Mouse (Mus musculus) lung, postnatal 36 days (tissue): ENCODE data around the gene Cish.
A peak's percentile ranks its signal among the peaks of the same experiment; 100 is the strongest.

Experiments used
- DNase-seq: peaks from one replicate; pipeline ENCODE4 v3.0.0; 2022; ENCODE audit warnings: mixed read lengths

Gene Cish

DNA sequence AAGGTAGTCTGAATTCAATTTTAAA, at the start of gene Cish:
TSS of gene Cish (plus strand) at position 11 of the 25 bp plus-strand sequence.
- DNase-seq: no peak

DNA sequence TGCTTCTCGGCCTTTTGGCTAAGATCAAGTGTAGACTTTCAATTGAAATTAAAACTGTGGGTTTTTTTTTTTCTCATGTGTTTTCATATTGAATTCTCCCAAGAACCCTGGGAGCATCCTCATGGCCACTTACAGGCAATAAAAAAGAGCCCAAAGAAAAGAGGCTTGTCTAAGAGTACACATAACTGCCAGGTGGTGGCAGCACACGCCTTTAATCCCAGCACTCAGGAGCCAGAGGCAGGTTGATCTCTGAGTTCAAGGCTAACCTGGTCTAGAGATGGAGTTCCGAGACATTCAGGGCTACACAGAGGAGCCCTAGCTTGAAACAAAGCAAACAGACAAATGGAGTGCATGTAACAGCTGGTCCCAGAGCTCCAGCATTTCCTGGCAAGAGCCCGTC, 49.7 kb upstream of the Cish start:
- DNase-seq: peak; percentile 47

DNA sequence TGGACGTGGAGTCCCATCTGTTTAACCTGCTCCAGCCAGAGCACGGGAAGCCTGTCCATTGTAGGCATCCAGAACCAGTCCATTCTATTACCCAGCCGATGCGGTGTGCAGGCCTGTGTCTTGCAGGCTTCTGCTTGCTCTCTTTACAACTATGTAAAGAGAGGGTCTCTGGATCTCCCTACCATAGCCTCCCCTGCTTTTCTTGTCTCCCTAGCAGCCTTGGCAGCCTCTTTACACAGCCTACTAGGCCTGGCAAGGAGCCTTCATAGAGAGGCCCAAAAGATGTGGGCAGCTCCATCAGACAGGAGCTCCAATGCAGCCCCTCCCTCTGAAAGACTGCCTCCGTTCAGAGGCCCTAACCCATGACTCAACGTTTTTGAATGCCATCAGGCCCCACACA, 46.7 kb upstream of the Cish start:
- no peak for DNase-seq

DNA sequence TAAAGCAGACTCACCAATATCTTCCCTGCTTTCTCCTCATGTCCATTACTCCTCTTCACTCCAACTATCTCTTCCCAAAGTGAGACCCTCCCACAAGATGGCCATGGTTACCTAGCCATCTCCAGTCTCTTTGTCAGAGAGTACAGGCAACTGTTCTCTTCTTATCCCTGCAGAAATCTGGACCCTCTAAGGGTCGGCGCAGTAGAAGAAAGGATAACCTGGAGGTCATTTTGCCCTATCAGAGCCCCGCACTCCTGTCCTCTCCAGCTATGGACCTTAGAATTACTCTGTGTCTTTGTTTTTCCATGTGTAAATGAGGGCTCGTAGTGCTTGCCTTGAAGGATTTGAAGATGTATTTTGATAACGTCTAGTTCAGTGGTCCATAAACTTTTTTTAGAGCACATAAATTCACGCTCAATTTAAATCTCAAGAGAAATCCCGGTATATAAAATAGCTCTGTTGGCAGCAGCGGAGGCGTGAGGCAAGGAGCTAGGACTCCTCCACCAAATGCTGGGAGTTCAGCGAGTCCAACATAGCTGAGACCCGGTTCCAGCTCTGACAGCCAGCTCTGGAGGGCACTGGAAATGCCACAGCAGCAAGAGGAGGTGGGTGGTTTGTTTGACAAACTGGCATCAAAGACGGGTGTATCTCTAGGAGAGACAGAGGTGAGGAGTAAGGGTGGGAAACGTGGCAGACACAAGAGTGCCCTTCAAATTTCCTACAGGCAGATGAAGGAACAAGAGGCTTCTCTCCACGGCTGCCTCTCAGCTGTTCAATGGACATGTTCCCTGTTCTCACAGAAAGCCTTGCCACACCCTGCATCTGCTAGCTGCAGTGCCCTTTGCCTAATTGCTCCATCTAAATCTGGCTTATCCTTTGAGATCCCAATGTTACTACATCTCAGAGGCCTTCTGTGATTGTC, 45.1 kb upstream of the Cish start:
- no peak for DNase-seq

DNA sequence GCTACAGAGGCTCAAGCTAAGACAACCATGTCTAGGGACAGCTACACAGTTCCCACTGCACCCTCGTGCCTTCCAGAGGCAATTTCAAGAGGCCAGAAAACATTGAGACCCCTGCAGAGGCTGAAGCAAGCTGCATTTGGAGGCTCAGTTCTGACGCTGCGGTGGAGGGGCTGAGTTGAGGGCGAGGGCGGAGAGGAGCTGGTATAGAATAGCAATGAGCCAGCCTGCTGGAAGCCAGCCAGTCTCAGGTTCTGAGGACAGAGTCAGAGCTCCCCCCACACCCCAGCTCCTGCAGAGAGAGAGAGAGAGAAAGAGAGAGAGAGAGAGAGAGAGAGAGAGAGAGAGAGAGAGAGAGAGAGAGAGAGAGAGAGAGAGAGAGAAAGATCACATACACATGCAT, 43.7 kb upstream of the Cish start:
- no peak for DNase-seq

DNA sequence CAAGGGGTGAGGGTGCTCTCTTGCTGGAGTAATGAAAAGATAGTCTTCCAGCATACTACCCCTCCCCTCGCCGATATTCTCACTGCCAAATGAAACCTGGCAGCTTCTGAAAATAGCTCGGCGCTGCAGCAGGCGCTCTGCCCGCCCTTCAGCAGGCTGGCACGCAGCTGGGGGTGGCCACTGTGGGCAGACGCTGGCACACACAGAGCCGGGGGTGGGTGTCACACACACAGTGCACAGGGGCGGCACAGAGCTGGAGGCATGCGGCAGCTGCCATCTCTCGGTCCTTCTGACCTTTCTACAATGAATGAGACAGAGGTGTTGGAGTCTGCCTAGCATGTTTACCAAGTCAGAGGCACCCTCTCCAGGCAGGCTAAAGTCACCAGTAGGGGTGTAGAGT, 41.4 kb upstream of the Cish start:
- no peak for DNase-seq

DNA sequence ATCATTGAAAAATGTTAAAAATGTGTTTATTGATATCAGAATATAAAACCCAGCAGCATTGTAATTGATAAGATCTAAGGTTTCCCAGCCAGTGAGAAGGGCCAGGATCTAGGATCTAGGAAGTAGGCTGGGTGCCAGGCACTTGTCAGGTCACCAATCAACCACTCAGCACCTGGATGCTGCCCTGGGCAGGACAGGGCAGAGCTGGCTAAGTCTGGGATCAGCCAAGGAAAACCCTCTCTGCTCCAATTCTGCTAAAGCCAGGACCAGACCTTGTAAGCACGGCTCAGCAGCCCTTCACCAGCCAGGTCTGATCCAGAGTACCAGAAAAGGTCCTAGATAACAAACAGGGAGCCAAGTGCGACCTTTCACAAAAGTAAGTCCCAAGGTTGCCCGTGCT, 40.9 kb upstream of the Cish start:
- no peak for DNase-seq

DNA sequence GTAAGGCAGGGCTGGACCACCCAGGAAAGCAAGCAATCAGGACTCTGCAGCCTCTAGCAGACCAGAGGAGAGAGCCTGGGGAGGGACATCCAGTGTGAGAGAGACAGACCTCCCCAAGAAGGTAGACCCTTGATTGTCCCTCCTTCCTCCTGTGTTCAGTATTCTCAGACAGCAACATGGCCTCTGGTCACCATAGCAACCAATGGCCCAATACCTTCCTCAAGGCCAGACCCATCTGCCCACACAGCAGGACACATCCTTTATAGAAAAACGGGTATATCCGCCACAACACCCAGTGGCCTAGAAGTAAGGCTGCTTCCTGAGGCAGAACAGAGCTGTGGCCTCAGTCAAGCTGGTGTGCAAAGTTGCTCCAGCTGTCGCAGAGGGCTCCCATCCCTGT, 40.2 kb upstream of the Cish start:
- DNase-seq: no peak

DNA sequence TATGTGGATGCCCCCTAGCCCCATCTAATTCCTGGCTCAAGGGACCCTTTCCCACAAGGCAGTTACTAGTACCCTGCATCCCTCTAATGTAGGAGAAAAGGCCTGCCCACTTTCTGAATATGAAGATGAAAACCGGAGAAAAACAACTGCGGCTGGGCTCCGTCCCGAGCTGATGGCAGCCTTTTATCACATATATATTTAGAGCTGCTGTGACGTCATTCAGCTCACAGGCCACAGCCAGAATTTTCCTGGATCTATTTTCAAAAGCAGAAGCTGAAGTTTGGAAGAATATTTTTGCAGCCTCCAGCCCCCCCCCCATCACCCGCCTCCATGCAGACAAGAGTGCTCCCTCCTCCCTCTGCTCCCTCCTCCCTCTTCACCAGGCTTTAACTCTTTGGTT, 36.3 kb upstream of the Cish start:
- DNase-seq: no peak

DNA sequence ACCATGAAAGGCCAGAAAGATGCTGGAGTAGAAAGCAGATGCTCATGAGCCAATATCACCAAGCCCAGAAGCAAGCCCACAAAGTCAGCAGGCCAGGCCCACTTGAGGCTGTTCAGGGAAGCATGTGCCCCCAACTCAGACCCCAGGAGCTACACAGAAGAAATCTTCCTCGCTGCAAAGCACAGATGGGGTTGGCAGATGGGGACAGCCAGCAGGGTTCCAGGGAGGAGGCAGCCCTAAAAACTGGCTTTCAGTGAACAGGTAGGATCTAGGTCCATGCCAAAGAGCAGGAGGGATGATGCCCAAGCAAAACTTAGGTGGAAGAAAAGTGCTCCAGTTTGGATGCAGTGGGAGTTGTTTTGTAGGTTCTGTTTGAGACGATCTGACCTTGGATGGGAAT, 35.4 kb upstream of the Cish start:
- no peak for DNase-seq

DNA sequence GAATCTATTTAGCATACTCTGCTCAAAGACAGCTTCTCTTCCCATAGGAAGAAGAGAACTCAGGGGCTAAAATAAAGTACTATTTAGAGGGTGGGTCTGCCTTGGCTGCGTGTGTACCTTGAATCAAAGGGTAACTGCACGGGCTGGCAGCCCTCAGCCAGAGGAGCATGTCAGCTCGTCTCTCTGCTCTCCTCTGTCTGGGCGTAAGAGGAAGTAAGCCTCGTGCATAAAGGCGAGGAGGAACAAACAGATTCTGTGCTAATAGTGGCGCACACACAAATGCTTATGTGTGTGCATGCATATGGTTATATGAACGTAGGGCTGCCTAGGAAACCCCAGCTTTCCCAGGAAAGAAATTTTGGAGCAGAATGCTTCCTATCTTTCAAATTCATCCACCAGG, 35.0 kb upstream of the Cish start:
- DNase-seq: peak; percentile 30

DNA sequence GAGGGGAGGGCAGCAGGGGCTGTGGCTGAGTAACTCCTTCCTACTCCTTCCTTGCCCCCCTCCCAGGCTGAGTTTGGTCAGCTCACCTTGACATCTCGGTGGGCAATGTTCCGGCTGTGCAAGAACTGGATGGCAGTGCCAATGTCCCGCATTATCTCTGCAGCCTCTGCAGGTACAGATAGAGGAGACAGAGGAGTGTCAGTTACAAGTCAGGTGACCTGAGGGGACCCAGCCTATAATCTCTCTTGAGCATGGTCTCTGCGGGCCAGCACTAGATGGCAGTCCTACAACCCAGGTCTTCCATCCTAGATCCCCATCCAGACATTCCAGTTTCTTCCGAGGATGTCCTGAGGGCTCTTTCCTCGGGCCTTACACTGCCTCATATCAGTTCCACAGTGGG, 34.0 kb upstream of the Cish start:
- DNase-seq: no peak

DNA sequence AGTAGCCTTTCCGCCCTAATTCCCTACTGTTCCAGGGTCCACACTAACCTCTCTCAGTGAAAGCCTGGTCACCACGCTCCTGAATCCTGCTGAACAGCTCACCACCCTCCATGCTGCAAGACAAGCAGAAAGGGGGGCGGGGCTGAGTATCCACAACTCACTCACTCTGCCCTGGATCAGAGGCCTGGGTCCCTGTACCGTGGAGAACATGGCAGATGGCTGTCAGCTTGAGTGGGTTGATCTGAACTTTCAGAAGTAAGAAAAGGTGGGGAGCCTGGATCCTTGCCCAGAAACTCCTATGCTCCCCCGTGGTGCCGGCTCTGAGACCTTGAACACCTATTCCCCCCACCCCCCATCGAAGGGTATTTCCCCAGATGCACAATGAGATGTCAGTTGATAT, 33.5 kb upstream of the Cish start:
- no peak for DNase-seq

DNA sequence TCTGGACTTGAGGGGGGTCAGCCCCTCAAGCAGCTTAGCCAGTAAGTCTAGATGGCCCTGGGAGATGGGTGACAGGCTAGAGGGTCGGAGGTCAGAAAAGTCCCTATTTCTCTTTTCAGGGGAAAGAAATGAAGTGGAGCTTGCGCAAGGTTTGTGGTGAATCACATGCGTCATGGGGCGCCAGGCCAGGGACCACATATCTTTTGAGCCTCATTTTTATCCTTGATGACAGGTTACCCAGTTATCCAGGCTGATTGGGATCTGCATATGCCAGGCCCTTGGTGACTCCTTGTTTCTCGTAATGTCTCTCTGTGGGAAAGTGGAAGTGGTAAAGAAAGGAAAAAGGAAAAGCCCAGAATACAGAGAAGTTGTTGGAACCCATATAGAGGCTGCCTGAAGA, 31.9 kb upstream of the Cish start:
- peak; percentile 65 for DNase-seq

DNA sequence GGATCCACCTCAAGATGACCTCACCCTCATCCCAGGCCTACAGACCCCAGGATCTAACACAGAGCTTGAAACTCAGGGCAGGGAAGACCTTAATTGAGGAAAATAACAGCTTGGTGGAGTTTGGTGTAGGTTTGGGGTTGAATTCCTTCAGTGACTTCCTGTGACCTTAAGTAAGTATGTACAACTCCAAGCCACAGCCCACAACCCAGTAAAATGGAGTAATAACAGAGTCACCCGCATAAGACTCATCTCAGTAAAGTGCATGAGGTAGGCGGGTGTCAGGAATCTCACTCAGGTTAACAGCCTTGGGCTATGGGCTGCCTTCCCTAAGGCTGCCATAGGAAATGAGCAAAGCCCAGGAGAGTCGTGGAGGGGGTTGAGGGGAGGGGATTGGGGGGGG, 31.1 kb upstream of the Cish start:
- no peak for DNase-seq

DNA sequence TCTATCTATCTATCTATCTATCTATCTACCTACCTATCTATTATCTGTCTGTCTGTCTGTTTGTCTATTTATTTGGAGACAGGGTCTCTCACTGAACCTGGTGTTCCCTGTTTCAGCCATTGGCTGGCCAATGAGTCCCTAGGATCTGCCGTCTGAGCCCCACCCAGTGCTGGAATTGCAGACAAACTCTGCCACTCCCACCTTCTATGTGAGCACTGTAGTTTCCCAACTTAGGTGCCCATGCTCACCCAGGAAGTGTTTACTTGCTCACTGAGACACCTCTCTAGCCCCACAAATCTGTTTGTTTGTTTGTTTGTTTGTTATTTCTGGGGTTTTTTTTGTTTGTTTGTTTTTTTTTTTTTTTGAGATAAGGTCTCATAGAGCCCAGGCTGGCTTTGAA, 28.8 kb upstream of the Cish start:
- no peak for DNase-seq

DNA sequence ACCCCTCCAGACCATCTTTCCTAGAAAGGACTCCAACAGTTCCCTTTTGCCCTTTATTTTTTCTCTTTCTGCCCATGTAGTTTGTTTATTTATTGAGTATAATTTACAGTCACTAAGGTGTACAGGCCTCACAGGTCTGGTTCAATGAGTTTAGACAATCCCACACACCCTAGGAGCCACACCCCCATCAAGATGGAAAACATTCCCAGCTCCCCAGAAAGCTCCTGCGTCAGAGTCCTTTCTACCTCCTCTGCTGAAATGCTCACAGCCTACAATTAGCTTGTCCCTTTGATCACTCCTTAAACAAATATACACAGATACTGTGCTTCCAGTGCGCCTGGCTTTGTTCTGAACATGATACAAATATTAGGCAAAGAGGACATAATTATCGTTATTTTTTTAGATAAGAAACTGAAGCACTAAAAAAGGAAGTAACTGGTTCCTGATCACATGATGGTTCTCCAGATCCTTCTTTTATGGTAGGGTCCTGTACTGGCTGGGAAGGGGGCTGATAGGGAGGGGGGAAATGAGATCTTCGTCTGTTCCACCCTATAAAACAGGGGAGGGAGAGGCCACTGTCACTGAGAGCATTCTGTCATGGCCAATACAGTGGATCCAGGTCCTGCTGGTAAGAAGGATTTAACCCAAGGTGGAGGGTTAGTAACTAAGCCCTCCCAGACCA, 28.0 kb upstream of the Cish start:
- DNase-seq: no peak

DNA sequence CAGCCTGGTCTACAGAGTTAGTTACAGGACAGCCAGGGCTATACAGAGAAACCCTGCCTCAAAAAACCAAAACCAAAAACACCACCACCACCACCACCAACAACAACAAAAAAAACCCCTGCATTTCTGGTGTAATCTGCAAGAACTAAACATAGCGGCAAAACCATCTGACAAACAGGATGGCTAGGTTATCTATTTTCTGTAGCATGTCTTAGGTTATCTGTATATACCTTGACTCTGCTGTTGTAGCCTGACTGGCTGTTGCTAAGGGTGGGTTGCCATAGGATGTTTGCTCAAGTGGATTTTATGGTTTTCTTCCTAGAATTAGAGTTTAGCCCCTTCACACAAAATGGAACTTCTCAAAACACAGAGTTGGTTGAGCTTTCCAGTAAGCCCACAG, 26.1 kb upstream of the Cish start:
- DNase-seq: no peak

DNA sequence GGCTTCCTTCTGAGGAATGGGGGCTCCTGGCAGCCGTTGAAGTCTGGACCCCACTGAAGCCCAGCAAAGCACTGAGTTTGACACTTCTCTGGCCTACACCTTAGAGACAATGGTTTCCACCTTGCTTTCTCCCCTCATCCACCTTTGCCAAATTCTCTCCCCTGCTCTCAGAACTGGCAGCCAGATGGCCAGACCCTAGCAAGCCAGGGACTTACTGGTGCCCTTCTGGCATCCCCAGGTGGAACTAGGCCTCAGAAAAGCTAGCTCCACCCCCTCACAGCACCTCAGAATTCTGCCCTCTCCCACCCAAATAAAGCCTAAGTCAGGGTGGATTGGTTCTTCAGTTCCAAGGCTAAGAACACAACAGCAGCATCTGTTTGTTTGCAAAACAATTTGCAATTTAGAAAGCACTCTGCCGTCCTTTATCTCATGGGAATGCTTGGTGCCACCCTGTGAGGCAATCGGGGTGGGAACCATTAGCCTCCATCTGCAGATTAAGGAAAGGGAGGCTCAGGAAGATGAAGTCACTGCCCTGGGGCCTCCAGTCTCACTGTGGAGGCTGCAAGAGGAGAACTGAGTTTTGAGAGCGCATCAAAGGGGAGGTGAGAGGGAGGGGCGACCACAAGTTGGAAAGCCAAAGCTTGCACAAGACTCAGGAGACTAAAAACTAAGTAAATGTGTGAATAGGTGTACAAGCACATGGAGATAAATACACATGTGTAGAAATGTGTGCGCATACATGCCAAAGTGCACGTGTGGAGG, 24.5 kb upstream of the Cish start:
- DNase-seq: no peak

DNA sequence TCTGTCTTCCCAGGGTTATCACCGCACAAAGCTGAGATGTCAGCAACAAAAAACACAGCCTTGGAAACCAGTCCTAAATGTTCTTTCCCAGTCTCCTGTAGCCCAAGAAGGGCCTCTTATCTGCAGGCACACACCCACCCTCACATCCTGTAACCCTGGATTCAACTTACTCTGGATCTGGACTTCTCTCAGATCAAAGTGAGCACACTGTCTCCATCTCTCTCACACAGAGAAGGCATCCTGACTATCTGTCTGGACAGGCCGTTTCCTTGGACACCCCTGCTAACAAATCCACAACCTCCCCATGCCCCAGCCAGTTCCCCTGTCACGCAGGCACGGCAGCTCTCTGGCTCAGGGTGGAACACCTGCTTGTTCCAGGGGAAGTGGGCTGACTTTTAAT, 23.5 kb upstream of the Cish start:
- DNase-seq: no peak

DNA sequence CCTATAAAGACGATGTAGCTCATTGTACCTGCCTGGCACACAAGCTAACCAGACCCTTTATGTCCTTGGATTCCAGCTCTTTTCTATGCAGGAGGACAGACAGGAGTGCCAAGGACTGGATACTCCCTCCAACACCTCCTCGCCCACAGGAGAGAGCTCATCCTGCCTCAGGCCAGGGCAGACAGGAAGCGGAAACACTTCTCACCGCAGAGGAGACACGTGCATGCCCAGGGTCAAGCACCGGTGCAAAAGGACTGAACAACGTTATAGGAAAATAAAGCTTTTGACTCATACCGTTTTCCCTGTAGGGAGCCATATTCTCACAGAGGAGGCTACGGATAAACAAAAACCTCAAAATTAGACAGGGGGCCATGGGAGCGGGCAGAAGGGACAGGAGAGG, 22.6 kb upstream of the Cish start:
- DNase-seq: no peak

DNA sequence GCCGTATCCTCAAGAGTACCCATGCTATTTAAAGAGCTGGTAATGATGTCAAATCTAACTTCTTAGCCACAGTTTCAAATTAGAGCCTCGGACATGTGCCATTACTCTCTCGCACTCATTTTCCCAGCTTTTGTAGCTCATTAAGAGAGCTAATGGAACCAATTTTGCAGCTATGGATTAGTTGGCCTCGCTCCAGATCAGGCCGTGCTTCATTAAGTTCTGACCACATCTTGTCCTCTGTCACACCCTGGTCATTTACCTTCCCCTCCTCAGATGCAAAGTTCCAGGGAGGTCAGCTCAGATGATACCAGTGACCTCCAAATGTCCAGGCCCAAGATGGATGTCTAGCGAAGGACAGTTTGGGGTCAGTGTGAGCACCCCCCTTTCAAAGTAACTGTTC, 21.1 kb upstream of the Cish start:
- DNase-seq: no peak

DNA sequence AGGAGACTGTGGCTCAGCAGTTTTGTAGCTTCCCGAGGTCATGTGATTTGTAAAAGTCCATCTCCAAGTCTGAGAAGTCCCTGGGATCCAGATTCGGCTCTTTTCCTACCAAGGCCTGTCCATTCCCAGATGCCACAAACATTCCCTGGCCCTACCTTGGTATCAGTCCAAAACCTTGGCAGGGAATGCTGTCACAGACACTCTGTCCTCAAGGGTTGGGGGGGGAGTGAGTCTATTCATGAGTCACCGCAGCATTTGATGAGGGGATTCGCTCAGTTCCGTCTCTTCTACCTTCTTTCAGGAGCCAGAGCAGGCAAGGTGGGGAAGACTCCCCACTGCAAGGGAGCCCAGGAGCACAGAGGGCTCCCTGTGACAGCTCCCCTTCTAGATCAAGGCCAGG, 20.1 kb upstream of the Cish start:
- DNase-seq: no peak

DNA sequence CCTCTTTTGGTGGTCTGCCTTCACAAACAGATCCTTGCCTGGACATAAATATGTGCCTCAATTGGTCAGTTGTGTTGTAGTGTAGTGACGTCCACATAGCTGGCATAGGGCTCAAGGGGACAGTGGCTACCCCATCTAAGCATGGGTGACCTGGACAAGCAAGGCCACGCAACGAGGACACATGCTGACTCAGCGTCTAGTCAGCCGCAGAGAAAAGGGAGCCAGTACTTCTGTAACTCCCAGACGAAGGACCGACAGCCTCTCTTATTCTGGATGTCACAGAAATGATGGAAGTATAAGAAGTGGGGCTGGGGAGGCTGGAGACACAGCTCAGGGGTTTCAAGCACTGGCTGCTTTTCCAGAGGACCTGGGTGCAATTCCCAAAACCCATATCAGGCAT, 18.2 kb upstream of the Cish start:
- no peak for DNase-seq

DNA sequence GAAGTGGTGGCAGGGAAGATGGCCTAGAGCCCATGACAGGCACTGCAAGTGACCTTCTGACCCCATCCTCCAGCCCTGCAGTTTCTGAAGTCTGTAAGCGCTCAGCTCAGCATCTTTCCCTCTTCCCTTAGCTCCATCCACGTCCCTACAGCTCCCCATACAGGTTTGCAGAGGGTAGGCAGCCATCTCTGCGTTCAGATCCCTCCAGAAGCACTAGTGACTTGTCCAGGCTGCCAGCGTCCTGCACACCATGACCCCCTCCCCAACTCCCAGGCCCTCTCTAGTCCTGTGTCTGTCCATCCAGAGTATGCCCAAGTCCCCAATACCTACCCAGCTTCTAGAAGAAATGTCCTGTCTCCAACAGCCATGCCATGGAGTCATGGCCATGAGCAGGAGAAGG, 17.7 kb upstream of the Cish start:
- DNase-seq: no peak
